Mouse (Mus musculus): ENCODE data around the gene 4933434E20Rik. TPM values are rescaled to one million over a fixed set of nuclear protein-coding genes. Genes with fewer than 3 reads are reported as not detected.

Gene 4933434E20Rik
- polyA plus RNA-seq (2016; fragmentation: Nextera tagmentation; extraction: Ambion mirVana): 172 and 185 TPM in 2 replicates

DNA sequence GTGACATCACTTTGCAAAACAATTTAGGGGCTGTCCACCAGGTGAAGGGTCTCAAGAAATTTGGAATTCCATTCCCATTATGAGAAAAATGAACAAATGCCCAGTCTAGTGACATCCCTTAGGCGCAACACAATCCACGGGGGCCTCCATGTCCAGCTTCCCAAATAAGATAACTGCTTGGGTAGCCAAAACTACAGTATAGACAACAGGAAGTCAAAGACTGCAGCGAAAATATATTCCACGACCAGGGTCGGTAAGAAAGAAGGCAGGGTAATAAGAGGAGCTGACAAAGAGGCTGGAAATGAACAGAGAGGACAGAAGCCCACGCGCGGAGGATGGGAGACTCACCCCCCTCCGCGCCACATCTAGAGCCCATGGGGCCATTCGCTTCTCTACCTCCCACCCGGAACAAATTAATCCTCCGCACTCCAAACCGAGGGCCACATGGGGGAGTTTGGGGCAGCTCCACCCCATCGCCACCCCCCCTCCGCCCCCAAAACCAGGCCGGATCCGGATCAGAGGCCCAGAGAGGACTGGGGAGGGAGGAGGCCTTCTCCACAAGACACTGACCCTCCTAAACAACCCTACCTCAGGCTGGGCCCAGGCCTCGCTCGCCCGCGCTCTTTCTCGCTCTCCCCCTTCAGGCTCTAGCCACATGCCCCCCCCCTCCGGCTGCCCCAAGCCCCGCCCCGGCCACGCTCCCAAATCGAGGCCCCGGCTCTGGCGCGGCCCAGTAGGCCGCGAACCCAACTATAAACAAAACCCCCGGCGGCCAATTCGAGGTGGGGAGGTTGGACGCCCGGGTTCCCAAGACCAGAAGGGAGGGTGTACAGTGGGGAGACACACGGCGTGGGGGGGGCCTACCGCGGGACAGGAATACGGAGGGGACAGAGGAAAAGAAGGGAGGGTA is at the start of gene 4933434E20Rik:
Gene 4933434E20Rik (plus strand): TSS at position 196 of the 910 bp plus-strand sequence.
- Histone ChIP-seq H3K27me3 (ENCODE audit: insufficient read depth, poor library complexity, severe bottlenecking) (no peaks in the 10 kb centered on the region), H3K4me3 (peak within 1 kb of the TSS; percentile 76), H3K27ac (peak within 1 kb of the TSS; percentile 97), H3K36me3 (peaks cover 33% of the 10 kb centered on the region), H3K4me1 (peaks cover 15% of the 10 kb centered on the region), H3K9me3 (no peaks in the 10 kb centered on the region)
- WGBS: under 1% methylated on average over 37 of the region's 43 CpGs
- peak; percentile 89 for DNase-seq (ENCODE audit: low spot score)

DNA sequence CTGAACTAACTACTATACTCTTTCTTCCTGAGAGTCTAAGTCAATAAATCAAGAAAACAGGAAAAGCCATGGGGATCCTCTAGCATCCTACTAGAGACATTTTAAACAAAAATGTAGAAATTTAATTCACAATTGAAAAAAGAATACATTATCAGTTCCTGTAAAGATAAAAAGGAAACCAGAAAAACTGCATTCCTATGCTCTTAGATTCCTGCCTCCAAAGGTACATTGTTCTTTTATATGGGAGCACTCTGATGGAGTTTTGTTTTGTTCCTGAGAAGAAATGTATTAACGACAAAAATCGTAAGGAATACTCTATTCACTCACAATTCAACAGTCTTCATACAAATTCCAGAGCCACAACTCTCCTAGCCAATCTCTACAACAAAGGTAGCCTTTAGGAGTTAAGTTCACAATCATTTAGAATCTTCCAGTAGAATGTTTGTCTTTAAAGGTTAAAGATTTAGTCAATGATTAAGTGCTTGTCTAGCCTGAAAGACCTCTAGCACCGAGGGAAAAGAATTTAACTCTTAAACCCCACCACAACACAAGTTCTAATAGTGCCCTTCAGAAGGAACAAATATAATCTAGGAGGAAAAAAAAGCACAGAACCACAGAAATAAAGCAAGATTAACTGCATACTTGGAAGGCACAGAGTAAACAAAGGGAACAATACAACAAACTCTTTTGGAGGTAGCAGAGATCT is 47.2 kb upstream of the 4933434E20Rik start:
- Histone ChIP-seq H3K36me3 (peaks cover 72% of the 10 kb centered on the region), H3K4me3 (no peak overlapping the region), H3K27ac (no peak overlapping the region), H3K4me1 (peaks cover 5% of the 10 kb centered on the region), H3K9me3 (no peaks in the 10 kb centered on the region), H3K27me3 (ENCODE audit: insufficient read depth, poor library complexity, severe bottlenecking) (no peaks in the 10 kb centered on the region)
- 79% methylated on average over 3 of the region's 3 CpGs for WGBS
- no peak for DNase-seq (ENCODE audit: low spot score)

DNA sequence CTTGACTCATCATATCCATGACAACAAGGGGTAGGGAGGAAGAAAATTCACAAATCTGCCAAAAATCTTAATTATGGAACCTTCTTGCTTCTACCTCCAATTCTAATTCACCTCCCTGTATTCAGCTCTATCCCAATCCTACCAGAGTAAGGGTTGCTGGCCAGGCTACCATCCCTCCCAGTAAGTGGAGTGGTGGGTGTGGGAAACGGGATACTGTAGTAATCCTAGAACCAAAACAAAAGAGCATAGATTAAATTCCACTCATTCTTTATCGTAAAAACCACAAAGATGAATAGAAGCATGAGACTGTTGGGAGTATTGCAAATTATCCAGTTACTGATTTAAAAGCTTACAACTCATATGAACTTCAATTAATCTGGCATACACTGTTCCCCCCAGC is 41.1 kb upstream of the 4933434E20Rik start:
- Histone ChIP-seq H3K27ac (no peak overlapping the region), H3K36me3 (peaks cover 99% of the 10 kb centered on the region), H3K4me3 (no peak overlapping the region), H3K27me3 (ENCODE audit: insufficient read depth, poor library complexity, severe bottlenecking) (no peaks in the 10 kb centered on the region), H3K9me3 (no peaks in the 10 kb centered on the region), H3K4me1 (no peaks in the 10 kb centered on the region)
- WGBS: 84% methylated on average over 2 of the region's 2 CpGs
- DNase-seq (ENCODE audit: low spot score): no peak

DNA sequence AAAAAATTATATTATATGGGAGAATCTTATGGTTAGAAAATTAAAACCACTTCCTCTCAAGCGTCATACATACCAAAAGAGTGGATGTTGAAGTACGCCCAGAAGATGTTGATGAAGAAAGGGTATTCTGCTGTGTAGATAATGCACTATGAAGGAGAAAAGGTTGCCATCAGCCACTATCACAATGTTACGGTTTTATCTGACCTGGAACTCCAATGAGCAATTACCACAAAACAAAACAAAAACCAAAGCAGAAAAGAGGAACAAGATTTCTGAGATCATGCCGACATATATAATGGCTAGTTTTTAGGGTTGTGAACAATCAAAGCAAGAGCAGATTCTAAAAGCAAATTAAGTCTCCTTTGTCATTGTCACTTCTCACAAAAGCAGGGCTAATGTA is 34.8 kb upstream of the 4933434E20Rik start:
- H3K27ac ChIP-seq: no peak overlapping the region
- 94% methylated on average over 4 of the region's 4 CpGs for whole genome bisulfite sequencing
- no peaks in the 10 kb centered on the region for H3K4me1 ChIP-seq
- no peak for DNase-seq (ENCODE audit: low spot score)
- no peaks in the 10 kb centered on the region for H3K9me3 ChIP-seq
- H3K36me3 ChIP-seq: peaks cover 100% of the 10 kb centered on the region
- no peaks in the 10 kb centered on the region for H3K27me3 ChIP-seq (ENCODE audit: insufficient read depth, poor library complexity, severe bottlenecking)
- no peak overlapping the region for H3K4me3 ChIP-seq

DNA sequence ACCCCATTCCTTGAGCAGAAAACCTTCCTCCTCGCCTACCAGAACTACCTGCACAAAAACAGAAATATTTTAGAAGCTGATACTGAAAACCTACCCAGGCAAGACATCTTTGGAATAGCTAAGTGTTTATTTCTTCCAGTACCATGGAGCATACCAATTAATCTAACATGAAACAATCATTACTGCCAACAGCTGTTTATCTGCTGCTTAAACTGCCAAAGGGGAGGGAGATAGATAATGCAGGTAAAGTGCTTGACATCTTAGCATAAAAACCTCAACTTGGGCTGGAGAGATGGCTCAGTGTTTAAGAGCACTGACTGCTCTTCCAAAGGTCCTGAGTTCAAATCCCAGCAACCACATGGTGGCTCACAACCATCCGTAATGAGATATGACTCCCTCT is 16.8 kb upstream of the 4933434E20Rik start:
- H3K27ac ChIP-seq: no peak overlapping the region
- H3K36me3 ChIP-seq: peaks cover 95% of the 10 kb centered on the region
- no peaks in the 10 kb centered on the region for H3K4me1 ChIP-seq
- WGBS: 84% methylated on average over 2 of the region's 2 CpGs
- no peak for DNase-seq (ENCODE audit: low spot score)
- no peaks in the 10 kb centered on the region for H3K27me3 ChIP-seq (ENCODE audit: insufficient read depth, poor library complexity, severe bottlenecking)
- no peaks in the 10 kb centered on the region for H3K9me3 ChIP-seq
- no peak overlapping the region for H3K4me3 ChIP-seq

DNA sequence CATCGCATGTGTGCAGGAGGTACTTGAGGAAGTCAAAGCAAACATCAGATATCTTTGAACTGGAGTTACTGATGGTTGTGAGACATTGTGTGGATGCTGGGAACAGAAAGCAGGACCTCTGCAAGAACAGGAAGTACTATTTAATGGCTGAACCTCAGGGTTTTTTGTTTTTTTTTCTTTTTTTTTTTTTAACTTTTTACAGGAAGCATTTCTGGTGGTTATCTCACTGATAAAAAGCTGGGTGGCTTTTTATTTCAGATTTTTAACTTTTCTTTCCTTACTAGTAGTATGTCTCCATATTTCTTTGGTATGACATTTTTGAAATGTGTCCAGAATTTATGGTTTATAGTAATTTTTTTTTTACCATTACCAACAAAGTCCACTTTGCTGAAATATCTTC is 15.2 kb upstream of the 4933434E20Rik start:
- no peaks in the 10 kb centered on the region for H3K9me3 ChIP-seq
- no peaks in the 10 kb centered on the region for H3K27me3 ChIP-seq (ENCODE audit: insufficient read depth, poor library complexity, severe bottlenecking)
- no peaks in the 10 kb centered on the region for H3K4me1 ChIP-seq
- DNase-seq (ENCODE audit: low spot score): no peak
- H3K4me3 ChIP-seq: no peak overlapping the region
- peaks cover 92% of the 10 kb centered on the region for H3K36me3 ChIP-seq
- WGBS: 92% methylated on average over 1 of the region's 1 CpGs
- no peak overlapping the region for H3K27ac ChIP-seq

DNA sequence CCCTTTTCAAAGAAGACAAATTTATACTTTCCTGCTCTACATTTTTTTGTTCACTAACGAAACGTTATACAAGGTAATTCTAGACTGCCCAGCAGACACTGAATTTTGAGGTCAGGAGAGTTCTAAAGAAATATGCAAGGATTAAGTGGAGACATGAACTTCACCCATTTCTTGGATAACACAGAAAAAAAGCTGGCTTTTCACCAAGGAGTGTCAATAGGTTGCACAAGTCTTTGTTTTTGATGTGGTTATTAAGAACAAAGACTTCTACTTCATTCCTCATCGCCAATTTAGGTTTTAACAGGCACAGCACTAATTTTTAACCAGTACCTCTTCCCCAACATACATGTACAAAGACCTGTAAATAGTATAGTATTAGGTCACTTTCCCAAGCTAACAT is 1.7 kb upstream of the 4933434E20Rik start:
- 86% methylated on average over 3 of the region's 3 CpGs for WGBS
- H3K27ac ChIP-seq: no peak overlapping the region
- H3K4me3 ChIP-seq: no peak overlapping the region
- DNase-seq (ENCODE audit: low spot score): no peak
- H3K27me3 ChIP-seq (ENCODE audit: insufficient read depth, poor library complexity, severe bottlenecking): no peaks in the 10 kb centered on the region
- H3K36me3 ChIP-seq: peaks cover 32% of the 10 kb centered on the region
- H3K9me3 ChIP-seq: no peaks in the 10 kb centered on the region
- H3K4me1 ChIP-seq: peaks cover 15% of the 10 kb centered on the region

DNA sequence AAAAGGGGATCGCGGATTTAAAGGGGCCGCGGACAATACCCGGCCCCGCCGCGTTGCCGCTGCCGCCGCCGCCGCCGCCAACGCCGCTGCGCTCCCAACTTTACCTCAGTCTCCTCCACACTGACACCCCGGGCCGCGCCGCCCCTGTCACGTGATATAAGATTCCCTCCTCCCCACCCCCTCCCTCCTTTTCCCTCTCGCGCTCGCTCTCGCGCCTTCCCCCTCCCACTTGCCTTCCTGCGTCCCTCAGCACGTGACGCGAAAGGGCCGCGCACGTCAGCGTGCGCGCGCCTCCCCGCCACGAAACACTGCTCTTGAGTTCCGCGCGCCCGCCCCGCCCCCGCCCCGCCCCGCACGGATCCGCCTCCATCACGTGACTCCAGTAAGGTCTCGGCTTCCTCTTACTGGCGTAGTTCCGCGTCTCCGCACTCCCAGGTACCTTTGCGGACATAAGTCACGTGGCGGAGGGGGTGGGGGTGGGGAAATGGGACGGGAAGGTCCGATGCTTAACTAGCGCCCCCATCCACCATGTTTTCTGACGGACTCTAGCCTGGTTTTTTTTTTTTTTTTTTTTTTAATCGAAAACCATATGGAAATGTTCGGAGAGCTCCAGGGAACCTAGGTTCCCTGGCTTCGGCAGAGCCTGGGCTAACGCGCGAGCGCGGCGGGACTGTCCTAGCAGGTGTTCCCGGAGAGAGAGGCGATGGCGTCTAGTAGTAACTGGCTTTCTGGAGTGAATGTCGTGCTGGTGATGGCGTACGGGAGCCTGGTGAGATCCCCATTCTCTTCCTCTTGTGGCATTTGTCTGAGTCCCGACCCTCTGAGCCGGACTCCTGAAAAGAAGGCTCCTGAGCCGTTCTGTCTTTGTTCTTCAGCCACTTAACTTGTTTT is 1.2 kb downstream of the 4933434E20Rik start, which contains the start of gene Ubap2l:
Gene Ubap2l (minus strand): TSS at position 278 of the 891 bp plus-strand sequence.
- DNase-seq (ENCODE audit: low spot score): peak; percentile 99
- H3K4me1 ChIP-seq: peaks cover 15% of the 10 kb centered on the region
- H3K36me3 ChIP-seq: peaks cover 34% of the 10 kb centered on the region
- H3K27me3 ChIP-seq (ENCODE audit: insufficient read depth, poor library complexity, severe bottlenecking): no peaks in the 10 kb centered on the region
- peak within 1 kb of the TSS; percentile 97 for H3K27ac ChIP-seq
- under 1% methylated on average over 77 of the region's 81 CpGs for WGBS
- H3K4me3 ChIP-seq: peak within 1 kb of the TSS; percentile 76
- H3K9me3 ChIP-seq: no peaks in the 10 kb centered on the region

DNA sequence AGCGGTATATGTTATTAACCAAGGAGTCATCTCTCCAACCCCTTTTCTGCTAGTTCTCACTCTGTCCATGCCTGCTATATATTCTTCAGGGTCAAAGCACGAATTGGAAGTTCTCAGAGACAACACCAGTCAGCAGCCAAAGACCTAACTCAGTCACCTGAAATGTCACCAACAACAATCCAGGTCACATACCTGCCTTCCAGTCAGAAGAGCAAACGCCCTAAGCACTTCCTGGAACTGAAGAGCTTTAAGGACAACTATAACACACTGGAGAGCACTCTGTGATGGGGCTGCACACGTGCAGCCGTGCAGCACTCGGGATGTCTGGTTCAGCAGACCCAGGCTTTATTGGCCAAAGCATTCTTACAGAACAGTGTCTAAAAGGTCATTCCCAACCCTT is 10.1 kb downstream of the 4933434E20Rik start:
- Histone ChIP-seq H3K9me3 (no peaks in the 10 kb centered on the region), H3K4me1 (no peaks in the 10 kb centered on the region), H3K36me3 (peaks cover 78% of the 10 kb centered on the region), H3K27me3 (ENCODE audit: insufficient read depth, poor library complexity, severe bottlenecking) (no peaks in the 10 kb centered on the region), H3K4me3 (no peak overlapping the region), H3K27ac (no peak overlapping the region)
- 85% methylated on average over 6 of the region's 6 CpGs for WGBS
- no peak for DNase-seq (ENCODE audit: low spot score)

DNA sequence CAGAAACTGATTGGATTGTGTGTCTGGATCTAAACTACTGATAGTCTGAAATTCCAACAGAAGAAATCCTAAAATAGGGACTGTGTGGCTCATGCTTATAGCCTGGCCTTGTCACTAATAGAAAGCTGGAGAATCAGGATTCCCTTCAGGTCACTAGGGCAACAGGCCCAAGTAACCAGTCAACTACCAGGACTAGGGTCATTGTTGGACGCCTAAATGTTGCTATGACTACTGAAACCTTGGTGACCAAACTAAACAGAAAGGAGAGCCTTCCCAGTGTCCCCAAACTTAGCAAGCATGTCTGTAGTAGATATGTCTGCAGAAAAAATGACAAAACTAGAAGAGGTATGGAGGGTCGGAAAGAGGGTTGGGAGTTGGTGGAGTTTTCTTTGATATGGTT is 11.1 kb downstream of the 4933434E20Rik start:
- no peak overlapping the region for H3K27ac ChIP-seq
- peaks cover 68% of the 10 kb centered on the region for H3K36me3 ChIP-seq
- no peaks in the 10 kb centered on the region for H3K9me3 ChIP-seq
- no peaks in the 10 kb centered on the region for H3K27me3 ChIP-seq (ENCODE audit: insufficient read depth, poor library complexity, severe bottlenecking)
- no peak overlapping the region for H3K4me3 ChIP-seq
- whole genome bisulfite sequencing: 67% methylated on average over 2 of the region's 2 CpGs
- H3K4me1 ChIP-seq: no peaks in the 10 kb centered on the region
- DNase-seq (ENCODE audit: low spot score): no peak

DNA sequence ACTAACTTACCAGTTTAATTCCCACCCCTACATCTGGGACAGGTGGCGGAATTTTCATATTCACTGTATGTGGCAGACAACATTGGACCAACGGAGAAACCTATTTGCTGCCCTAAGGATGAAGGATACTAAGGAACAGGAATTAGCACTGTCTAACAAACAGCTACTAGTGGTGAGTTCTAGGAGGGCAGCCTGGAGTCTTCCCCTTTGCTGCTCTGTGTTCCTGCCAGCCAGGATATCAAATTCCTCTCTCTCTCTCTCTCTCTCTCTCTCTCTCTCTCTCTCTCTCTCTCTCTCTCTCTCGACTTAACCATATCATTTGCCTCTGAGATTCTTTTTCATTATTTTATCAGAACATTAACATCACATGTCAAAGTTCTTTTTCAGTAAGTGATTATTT is 12.9 kb downstream of the 4933434E20Rik start:
- 79% methylated on average over 3 of the region's 3 CpGs for WGBS
- peaks cover 53% of the 10 kb centered on the region for H3K36me3 ChIP-seq

DNA sequence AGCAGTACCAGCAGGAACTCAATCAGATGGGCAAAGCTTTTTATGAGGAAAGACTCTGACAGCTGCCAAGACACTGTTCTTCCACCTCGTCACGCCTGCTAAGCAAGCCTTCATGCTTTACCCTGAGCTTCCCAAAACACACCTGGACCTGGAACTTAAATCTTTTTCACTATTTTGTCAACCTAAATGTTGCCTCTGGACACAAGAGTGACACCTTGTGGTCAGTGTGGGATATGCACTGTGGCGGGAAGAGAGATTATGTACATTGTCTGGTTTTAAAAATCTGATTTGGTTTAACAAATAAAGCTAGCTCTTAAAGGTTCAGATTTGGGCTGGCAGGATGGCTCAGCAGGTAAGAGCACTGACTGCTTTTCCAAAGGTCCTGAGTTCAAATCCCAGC is 14.1 kb downstream of the 4933434E20Rik start:
- Histone ChIP-seq H3K9me3 (no peaks in the 10 kb centered on the region), H3K27ac (no peak overlapping the region), H3K27me3 (ENCODE audit: insufficient read depth, poor library complexity, severe bottlenecking) (no peaks in the 10 kb centered on the region), H3K4me1 (no peaks in the 10 kb centered on the region), H3K36me3 (peaks cover 43% of the 10 kb centered on the region), H3K4me3 (no peak overlapping the region)
- WGBS: 63% methylated on average over 3 of the region's 3 CpGs
- DNase-seq (ENCODE audit: low spot score): no peak

More for the DNA sequence above, 12.9 kb downstream of the 4933434E20Rik start:
- Histone ChIP-seq H3K27ac (no peak overlapping the region), H3K27me3 (ENCODE audit: insufficient read depth, poor library complexity, severe bottlenecking) (no peaks in the 10 kb centered on the region), H3K4me3 (no peak overlapping the region), H3K9me3 (no peaks in the 10 kb centered on the region), H3K4me1 (no peaks in the 10 kb centered on the region)
- no peak for DNase-seq (ENCODE audit: low spot score)
